Mouse (Mus musculus) kidney, adult 10 weeks (tissue): ENCODE measurements around the gene Eif4a1. TPM values are rescaled to one million over a fixed set of nuclear protein-coding genes. Genes with fewer than 3 reads are reported as not detected.

Source experiments
- polyA plus RNA-seq: library from polyadenylated mRNA; stranded (reverse); fragments of 350-450 nt; fragmentation: Illumina TruSeq; extraction: RNeasy Lipid Tissue Mini Kit (QIAGEN cat#74804); gene quantifications from one replicate; pipeline ENCODE4 v1.2.3, GENCODE M21; 2014; ENCODE audit warnings: low read depth, low replicate concordance

The Eif4a1 gene
- 371 TPM for polyA plus RNA-seq

GRCm38 (mm10) chr11:69672211-69672706 is at the start of gene Eif4a1:
Eif4a1 (minus strand) TSS chr11:69672423.

GRCm38 (mm10) chr11:69695361-69696181 is 23.3 kb upstream of the Eif4a1 start, which contains the start of the genes Tnfsf12 and Tnfsfm13:
Tnfsf12 (minus strand) TSS chr11:69695849.
Tnfsfm13 (minus strand) TSS chr11:69696098.

DNA sequence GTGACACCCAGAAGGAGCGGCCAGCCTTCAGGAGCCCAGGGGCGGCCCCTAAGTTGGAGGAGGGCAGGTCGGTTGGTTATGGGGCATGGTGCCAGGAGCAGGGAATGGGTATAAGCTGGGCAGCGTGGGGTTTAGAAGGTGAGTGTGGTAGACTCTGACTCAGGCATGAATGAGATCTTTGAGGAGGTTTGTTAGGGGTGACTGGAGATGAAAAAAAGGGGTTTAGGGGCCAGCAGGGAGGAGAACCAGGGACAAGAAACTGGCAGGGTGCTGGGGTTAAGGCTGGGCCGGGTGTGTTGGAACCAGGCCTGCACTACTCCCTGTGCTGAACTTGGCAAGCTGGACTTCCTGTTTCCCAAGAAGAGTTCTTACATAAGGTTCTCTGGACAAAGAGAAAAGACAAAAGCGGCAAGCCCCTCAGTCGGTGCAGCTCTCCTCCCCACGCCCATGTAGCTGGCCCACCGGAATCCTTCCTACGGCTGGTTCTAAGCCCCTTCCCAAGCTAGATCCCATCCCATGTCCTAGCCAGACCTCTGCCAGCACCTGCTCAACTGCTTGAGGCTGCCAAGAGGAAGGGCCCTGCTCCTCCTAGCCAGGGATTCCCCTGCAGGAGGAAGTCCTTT is 13.4 kb upstream of the Eif4a1 start, which contains the start of gene Tnfsf13:
Gene Tnfsf13, minus strand, starts transcription at position 259 of the 623 bp plus-strand sequence.

GRCm38 (mm10) chr11:69681314-69682208 is 9.3 kb upstream of the Eif4a1 start, which contains the start of gene Senp3:
Senp3 (minus strand) TSS chr11:69682084.

GRCm38 (mm10) chr11:69665961-69666664 is 6.1 kb downstream of the Eif4a1 start, which contains the start of gene Cd68:
Cd68 (minus strand) TSS chr11:69666153.

GRCm38 (mm10) chr11:69662213-69662966 is 9.8 kb downstream of the Eif4a1 start, which contains the start of gene Mpdu1:
Mpdu1 (minus strand) TSS chr11:69662642.

GRCm38 (mm10) chr11:69655264-69656064 is 16.8 kb downstream of the Eif4a1 start, which contains the start of gene Sox15:
Sox15 (plus strand) TSS chr11:69655314.

DNA sequence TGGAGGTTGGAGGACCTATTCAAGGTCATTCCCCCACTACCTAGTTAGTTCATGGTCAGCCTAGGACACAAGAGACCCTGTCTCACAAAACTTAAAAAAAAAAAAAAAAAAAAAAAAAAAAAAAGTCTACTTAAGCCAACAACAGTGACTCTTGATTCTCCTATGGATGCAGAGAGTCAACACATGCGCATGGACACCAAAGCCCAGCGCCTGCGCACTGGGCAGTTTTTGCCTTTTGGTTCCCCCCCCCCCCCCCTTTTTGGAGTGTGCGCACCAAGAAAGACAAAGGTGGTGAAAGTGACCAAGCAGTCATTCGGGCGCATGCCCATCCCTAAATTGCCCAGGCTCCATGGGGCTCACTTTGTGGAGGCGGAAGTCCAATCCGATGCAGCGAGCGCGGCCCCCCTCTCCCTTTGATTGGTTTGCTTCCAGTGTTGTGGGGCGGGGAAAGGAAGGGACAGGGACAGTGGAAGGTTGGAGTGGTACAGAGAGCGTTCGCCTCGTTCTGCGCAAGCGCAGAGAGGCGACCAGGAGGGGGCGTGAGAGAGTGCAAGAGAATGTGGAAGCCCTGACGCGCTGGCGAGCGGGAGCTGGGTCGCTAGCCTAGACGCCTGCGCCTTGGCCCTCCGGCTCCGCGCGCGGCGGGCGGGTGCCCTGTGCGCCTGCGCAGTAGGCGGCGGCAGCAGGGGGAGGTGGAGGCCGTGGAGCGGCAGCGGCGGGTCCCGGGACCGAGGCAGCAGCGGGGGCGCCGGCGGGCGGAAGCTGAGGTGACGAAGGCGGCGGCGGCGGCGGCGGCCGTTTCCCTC is 39.7 kb downstream of the Eif4a1 start, which contains the start of gene Fxr2:
Gene Fxr2, plus strand, starts transcription at position 707 of the 806 bp plus-strand sequence.

GRCm38 (mm10) chr11:69621571-69622268 is 50.5 kb downstream of the Eif4a1 start, which contains the start of gene Sat2:
Sat2 (plus strand) TSS chr11:69622024.

GRCm38 (mm10) chr11:69617805-69618204 is 54.4 kb downstream of the Eif4a1 start, which contains the start of gene Shbg:
Shbg (minus strand) TSS chr11:69617905.

Other genes with a start within 250 kb of the Eif4a1 start
- not detected for gene Dnah2, start 123.3 kb downstream of the Eif4a1 start, polyA plus RNA-seq
- not detected for gene Efnb3, start 112.2 kb downstream of the Eif4a1 start, polyA plus RNA-seq
- 2.1 TPM for gene Wrap53, start 92.2 kb downstream of the Eif4a1 start, polyA plus RNA-seq
- gene Trp53, start 92.1 kb downstream of the Eif4a1 start, polyA plus RNA-seq = 2.5 TPM
- gene Atp1b2, start 66.5 kb downstream of the Eif4a1 start, polyA plus RNA-seq = 15.9 TPM
- 0.32 TPM for gene Shbg, start 54.5 kb downstream of the Eif4a1 start, polyA plus RNA-seq
- gene Sat2, start 50.4 kb downstream of the Eif4a1 start, polyA plus RNA-seq = 7.5 TPM
- 9.5 TPM for gene Fxr2, start 39.4 kb downstream of the Eif4a1 start, polyA plus RNA-seq
- gene Sox15, start 17.1 kb downstream of the Eif4a1 start, polyA plus RNA-seq = not detected
- 16.5 TPM for gene Mpdu1, start 9.8 kb downstream of the Eif4a1 start, polyA plus RNA-seq
- gene Cd68, start 6.3 kb downstream of the Eif4a1 start, polyA plus RNA-seq = 1.3 TPM
- gene Senp3, start 9.7 kb upstream of the Eif4a1 start, polyA plus RNA-seq = 58.9 TPM
- 5.9 TPM for gene Tnfsf13, start 13.4 kb upstream of the Eif4a1 start, polyA plus RNA-seq
- gene Tnfsf12, start 23.4 kb upstream of the Eif4a1 start, polyA plus RNA-seq = 2.4 TPM
- gene Tnfsfm13, start 23.7 kb upstream of the Eif4a1 start, polyA plus RNA-seq = 1.1 TPM
- 20.8 TPM for gene Polr2a, start 86.2 kb upstream of the Eif4a1 start, polyA plus RNA-seq
- gene Slc35g3, start 89.5 kb upstream of the Eif4a1 start, polyA plus RNA-seq = not detected
- 16.5 TPM for gene Zbtb4, start 93.5 kb upstream of the Eif4a1 start, polyA plus RNA-seq
- gene Chrnb1, start 123.5 kb upstream of the Eif4a1 start, polyA plus RNA-seq = 3.2 TPM
- 3.0 TPM for gene Fgf11, start 129.4 kb upstream of the Eif4a1 start, polyA plus RNA-seq
- 6.4 TPM for gene Tmem102, start 133.2 kb upstream of the Eif4a1 start, polyA plus RNA-seq
- not detected for gene Gm39566, start 142.9 kb upstream of the Eif4a1 start, polyA plus RNA-seq
- not detected for gene Spem2, start 146.0 kb upstream of the Eif4a1 start, polyA plus RNA-seq
- not detected for gene Spem1, start 149.8 kb upstream of the Eif4a1 start, polyA plus RNA-seq
- 0.20 TPM for gene Nlgn2, start 165.4 kb upstream of the Eif4a1 start, polyA plus RNA-seq
- gene Tmem256, start 166.1 kb upstream of the Eif4a1 start, polyA plus RNA-seq = 42.3 TPM
- gene Plscr3, start 174.0 kb upstream of the Eif4a1 start, polyA plus RNA-seq = 0.77 TPM
- 1.4 TPM for gene Tnk1, start 186.3 kb upstream of the Eif4a1 start, polyA plus RNA-seq
- gene Tmem95, start 205.6 kb upstream of the Eif4a1 start, polyA plus RNA-seq = not detected
- 2.0 TPM for gene Kctd11, start 209.0 kb upstream of the Eif4a1 start, polyA plus RNA-seq
- not detected for gene Acap1, start 223.1 kb upstream of the Eif4a1 start, polyA plus RNA-seq
- 1.1 TPM for gene 2810408A11Rik, start 228.6 kb upstream of the Eif4a1 start, polyA plus RNA-seq
- 3.5 TPM for gene Neurl4, start 228.6 kb upstream of the Eif4a1 start, polyA plus RNA-seq
- 15.6 TPM for gene Gps2, start 241.5 kb upstream of the Eif4a1 start, polyA plus RNA-seq
- 156 TPM for gene Eif5a, start 249.5 kb upstream of the Eif4a1 start, polyA plus RNA-seq